Mouse (Mus musculus): ENCODE measurements at regions not wholly inside any gene's neighbourhood (a gene's known extent, or its start where the extent isn't known, plus 50 kb on each side); places are given as distances from the start of the nearest gene placed in this dataset.

DNA sequence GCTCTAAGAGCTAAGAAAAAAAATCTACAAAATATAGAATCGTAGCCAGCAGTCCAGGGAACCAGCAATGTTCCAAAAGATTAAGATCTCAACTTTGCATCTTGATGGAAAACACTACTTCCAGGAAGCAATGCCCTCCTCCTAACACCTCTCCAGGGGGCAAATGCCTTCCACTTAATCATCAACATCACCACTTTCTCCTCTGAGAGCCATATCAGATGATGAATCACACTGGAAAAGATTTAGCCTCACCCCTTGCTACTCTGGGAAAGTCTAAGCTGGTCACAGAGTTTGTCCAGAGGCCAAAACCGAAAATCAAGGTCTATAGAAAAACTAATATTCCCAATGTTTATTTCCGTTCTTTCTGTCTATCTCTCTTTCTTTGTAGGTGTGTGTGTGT lies 2695.6 kb upstream of the Gm7489 start:
- ATAC-seq, result peak; percentile 90
- DNase-seq (ENCODE audit: low read depth, low spot score), result peak; percentile 65
- no peak for TF ChIP-seq CTCF (IDR thresholded peaks at IDR 0.05)
- no peaks in the 10 kb centered on the region for H3K27me3 ChIP-seq
- in situ Hi-C loops (cut with MboI; ENCODE audit: low pct_unique_long_range_greater_than_20kb), result no loop called here
- ChIA-PET POLR2A (no interaction called here), CTCF (interaction anchor here (1.1 to 2.1 kb wide), 2 partner anchors 20 to 305 kb away, joined by 4 to 5 read pairs; no protein-coding TSS in a partner anchor)

DNA sequence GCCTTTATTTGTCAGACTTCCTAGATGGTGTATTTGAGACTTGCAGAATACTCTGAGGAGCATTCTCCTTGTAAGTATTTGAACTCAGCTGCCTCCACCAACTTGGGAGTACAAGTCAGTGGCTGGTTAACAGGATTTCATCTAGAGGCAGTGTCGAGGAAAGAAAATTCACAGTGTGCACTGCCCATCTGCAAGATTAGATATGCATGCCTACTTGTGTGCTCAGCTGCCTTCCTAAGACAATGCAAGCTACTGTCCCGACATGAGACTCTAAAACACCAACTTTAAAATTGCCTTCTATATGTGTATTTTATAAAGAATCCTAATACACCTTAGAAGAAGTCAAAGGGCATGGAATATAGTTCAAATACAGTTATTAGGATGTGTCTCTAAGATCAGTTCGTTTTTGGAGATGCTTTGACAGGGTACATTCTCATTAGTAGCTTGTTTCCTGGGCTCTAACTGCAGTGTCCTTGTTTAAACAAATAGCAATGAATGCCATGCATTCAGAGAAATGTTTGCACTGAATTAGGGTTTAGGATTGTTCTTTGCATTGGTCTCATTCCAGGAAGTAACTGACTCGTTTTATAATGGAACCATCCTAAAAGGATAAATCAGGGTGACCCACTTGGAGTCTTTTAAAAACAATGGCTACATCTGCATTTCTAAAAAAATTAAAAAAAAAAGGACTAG lies 2687.1 kb upstream of the Gm7489 start:
- DNase-seq (ENCODE audit: low read depth, low spot score) (peak; percentile 50), ATAC-seq (peak; percentile 97)
- CTCF ChIA-PET, result interaction anchor here (0.6 to 1.6 kb wide), 4 partner anchors 10 to 24 kb away, joined by 3 to 5 read pairs (median 4); no protein-coding TSS in a partner anchor
- no peaks in the 10 kb centered on the region for H3K27me3 ChIP-seq
- POLR2A ChIA-PET, result no interaction called here
- in situ Hi-C loops (cut with MboI; ENCODE audit: low pct_unique_long_range_greater_than_20kb), result no loop called here
- TF ChIP-seq CTCF (IDR thresholded peaks at IDR 0.05), result no peak

DNA sequence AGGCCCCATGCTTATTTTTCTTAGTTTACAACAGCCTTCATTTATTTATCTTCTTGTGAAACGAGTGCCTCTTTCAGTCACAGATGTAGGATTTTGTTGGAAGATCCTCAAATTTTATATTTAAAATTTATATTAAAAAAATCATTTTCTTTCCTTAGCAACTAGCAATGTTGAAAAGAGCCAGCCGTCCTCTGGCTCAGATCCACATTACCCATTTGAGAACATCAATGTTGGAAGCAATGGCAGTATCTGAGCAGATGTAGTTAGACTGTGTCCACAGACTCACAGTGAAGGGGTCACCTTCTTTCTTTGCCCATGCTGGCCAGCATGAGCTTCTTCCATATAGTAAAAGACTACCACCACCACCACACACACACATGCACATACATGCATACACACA lies 2681.4 kb upstream of the Gm7489 start:
- no peak for ATAC-seq
- ChIA-PET CTCF (no interaction called here), POLR2A (no interaction called here)
- no peaks in the 10 kb centered on the region for H3K27me3 ChIP-seq
- in situ Hi-C loops (cut with MboI; ENCODE audit: low pct_unique_long_range_greater_than_20kb), result no loop called here
- no peak for DNase-seq (ENCODE audit: low read depth, low spot score)
- TF ChIP-seq CTCF (IDR thresholded peaks at IDR 0.05), result no peak

DNA sequence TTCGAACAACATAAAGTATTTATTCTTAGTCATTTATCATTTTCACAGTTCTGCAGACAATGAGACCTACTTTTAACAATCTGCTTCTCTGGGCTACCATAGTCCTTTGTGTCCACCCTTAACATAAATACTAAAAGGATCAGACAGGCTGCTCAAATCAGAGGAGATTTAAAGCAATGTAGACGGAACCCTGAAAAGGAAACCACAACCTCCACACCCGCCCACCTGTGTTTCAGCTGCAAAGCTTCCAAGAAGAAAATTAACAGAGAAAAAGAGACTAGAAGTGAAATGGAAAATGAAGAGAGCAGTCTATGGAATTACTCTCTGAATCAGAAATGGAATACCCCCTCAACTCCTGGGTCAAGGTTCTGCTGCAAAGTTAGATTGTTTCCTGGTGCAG lies 2678.7 kb upstream of the Gm7489 start:
- DNase-seq (ENCODE audit: low read depth, low spot score) (no peak), ATAC-seq (no peak)
- POLR2A ChIA-PET, result interaction anchor here (1.2 kb wide), 1 partner anchor 418 kb away, joined by 4 read pairs; no protein-coding TSS in a partner anchor
- CTCF ChIA-PET, result interaction anchor here (1.3 to 1.9 kb wide), 3 partner anchors 9 to 26 kb away, joined by 3 to 5 read pairs (median 3); no protein-coding TSS in a partner anchor
- in situ Hi-C loops (cut with MboI; ENCODE audit: low pct_unique_long_range_greater_than_20kb), result no loop called here
- no peaks in the 10 kb centered on the region for H3K27me3 ChIP-seq
- TF ChIP-seq CTCF (IDR thresholded peaks at IDR 0.05), result no peak

DNA sequence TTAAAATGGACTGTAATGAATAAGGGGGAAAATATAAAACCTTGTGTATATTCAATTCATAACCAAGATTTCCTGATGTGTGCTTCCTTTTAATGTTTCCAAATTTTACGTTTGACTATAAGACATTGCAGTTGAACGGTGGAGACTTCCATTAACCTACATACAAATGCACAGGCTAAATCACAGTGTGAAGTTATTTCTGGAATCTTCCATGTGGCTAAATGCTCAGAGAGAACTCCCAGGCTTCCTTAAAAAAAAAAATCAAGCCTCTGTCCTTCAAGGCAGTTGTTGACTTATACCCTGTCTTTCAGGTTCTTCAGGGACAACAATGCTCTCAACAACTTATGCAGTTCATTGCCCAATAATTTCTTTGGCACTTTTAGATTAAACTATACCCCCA lies 2677.9 kb upstream of the Gm7489 start:
- ATAC-seq (no peak), DNase-seq (ENCODE audit: low read depth, low spot score) (no peak)
- no peak for TF ChIP-seq CTCF (IDR thresholded peaks at IDR 0.05)
- in situ Hi-C loops (cut with MboI; ENCODE audit: low pct_unique_long_range_greater_than_20kb), result no loop called here
- H3K27me3 ChIP-seq, result no peaks in the 10 kb centered on the region
- CTCF ChIA-PET, result interaction anchor here (1.0 to 1.9 kb wide), 4 partner anchors 8 to 26 kb away, joined by 3 to 5 read pairs (median 3); no protein-coding TSS in a partner anchor
- POLR2A ChIA-PET, result interaction anchor here (1.2 kb wide), 1 partner anchor 417 kb away, joined by 4 read pairs; no protein-coding TSS in a partner anchor

DNA sequence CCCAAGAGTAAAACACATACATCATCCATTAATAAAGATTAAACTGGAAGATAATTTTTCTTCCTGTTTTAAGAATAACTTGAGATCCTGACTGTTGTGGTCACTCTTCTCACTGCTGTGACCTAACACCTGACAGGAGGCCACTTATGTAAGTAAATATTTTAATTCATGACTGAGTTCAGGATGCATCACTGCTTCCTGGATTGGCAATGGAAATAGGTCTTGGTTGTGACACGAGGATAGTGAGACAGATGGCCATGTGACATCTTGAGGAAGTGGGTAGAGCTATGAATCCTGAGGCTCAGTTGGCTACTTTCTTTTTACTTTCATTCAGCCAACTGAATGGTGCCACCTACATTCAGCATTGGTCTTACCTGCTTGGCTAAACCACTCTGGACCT lies 2649.8 kb upstream of the Gm7489 start:
- no peaks in the 10 kb centered on the region for H3K27me3 ChIP-seq
- no peak for TF ChIP-seq CTCF (IDR thresholded peaks at IDR 0.05)
- in situ Hi-C loops (cut with MboI; ENCODE audit: low pct_unique_long_range_greater_than_20kb), result no loop called here
- DNase-seq (ENCODE audit: low read depth, low spot score), result no peak
- CTCF ChIA-PET, result no interaction called here
- POLR2A ChIA-PET, result no interaction called here
- ATAC-seq, result no peak

DNA sequence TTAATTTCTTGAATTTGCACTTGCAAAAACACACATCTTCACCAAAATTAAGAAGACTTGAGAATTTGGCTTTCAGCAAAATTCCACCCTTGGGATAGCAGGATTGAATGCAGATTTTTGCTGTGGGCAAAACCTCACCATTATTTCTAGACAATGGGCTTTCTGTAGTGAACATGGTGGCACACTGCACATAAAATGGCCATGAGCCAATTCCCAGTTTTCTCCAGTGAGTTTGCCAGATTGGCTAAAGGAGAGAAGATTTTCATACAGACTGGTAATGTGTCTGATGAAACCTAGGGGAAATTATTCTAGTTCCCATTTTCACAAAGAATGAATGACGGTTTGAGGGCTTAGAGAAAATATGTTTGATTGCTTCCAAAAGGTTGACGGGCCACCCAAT lies 2640.1 kb upstream of the Gm7489 start:
- no peaks in the 10 kb centered on the region for H3K27me3 ChIP-seq
- no peak for TF ChIP-seq CTCF (IDR thresholded peaks at IDR 0.05)
- CTCF ChIA-PET, result no interaction called here
- POLR2A ChIA-PET, result no interaction called here
- ATAC-seq (no peak), DNase-seq (ENCODE audit: low read depth, low spot score) (no peak)
- in situ Hi-C loops (cut with MboI; ENCODE audit: low pct_unique_long_range_greater_than_20kb), result no loop called here

DNA sequence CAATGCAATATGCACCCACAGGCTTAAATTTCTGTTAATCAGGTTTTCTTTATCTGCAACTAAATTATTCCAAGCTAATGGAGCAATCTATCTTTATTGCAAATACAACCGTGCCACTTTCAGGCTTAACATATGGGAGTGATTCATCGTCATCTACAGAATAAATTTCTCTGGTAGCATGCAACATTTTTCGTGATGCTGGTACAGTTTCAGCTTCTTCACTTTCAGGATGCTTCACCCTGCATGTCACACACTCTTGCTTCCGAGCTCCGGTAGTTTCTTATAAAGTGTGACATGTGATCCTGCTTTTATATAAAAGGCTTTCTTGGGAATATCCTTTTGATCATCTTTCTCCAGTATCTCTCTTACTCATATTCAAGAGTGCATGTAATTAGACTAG lies 2637.4 kb upstream of the Gm7489 start:
- in situ Hi-C loops (cut with MboI; ENCODE audit: low pct_unique_long_range_greater_than_20kb), result no loop called here
- POLR2A ChIA-PET, result no interaction called here
- no peak for DNase-seq (ENCODE audit: low read depth, low spot score)
- CTCF ChIA-PET, result no interaction called here
- H3K27me3 ChIP-seq, result no peaks in the 10 kb centered on the region
- no peak for TF ChIP-seq CTCF (IDR thresholded peaks at IDR 0.05)
- ATAC-seq, result no peak

DNA sequence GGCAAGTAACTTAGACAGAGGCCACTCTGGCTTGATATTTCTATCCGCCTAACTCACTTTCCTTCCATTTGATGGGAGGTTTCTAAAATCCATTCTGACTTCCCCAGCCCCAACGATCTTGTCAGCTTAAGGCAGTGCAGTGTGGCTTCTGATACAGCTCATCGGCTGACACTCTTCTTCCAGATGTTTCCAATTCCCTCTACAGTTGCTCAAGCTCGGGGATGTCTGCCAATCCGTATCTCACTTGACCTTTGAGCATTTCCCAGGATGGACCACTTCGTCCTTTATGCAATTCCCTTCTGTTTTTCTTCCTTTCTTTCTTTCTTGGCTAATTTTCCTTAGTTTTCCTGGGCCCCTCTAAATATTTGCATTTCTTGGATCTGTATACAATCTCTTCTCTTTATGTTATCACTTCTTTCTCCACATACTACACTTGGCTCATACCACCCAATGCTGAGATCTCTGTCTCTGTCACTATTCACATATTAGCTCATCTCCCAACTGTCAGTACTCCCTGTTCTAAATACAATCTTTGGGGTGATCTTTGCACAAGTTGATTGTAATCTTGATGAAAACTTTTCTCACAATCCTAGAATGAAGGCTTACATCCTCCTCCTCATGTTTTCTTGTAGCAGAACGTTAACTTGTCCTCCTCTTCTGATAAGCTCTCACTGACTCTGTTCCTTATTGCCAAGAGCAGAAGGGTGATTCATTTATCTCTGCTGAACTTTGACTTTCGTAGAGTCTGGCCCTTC lies 2636.5 kb upstream of the Gm7489 start:
- TF ChIP-seq CTCF (IDR thresholded peaks at IDR 0.05), result no peak
- H3K27me3 ChIP-seq, result no peaks in the 10 kb centered on the region
- ChIA-PET POLR2A (no interaction called here), CTCF (no interaction called here)
- ATAC-seq, result no peak
- no peak for DNase-seq (ENCODE audit: low read depth, low spot score)
- in situ Hi-C loops (cut with MboI; ENCODE audit: low pct_unique_long_range_greater_than_20kb), result no loop called here

DNA sequence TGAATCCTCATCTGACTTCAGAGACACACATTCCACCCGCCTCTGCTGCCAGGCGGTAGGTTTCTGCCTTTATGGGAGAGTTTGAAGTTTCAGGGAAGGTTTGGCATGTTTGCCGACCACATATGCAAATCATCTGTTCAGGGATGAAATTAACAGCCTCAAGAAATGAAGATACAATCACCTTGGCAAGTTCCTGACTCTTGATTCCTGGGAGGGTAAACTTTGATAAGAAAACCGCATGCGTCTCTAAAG lies 2636.0 kb upstream of the Gm7489 start:
- no peak for TF ChIP-seq CTCF (IDR thresholded peaks at IDR 0.05)
- no peak for ATAC-seq
- in situ Hi-C loops (cut with MboI; ENCODE audit: low pct_unique_long_range_greater_than_20kb), result no loop called here
- ChIA-PET POLR2A (no interaction called here), CTCF (no interaction called here)
- no peak for DNase-seq (ENCODE audit: low read depth, low spot score)
- no peaks in the 10 kb centered on the region for H3K27me3 ChIP-seq

DNA sequence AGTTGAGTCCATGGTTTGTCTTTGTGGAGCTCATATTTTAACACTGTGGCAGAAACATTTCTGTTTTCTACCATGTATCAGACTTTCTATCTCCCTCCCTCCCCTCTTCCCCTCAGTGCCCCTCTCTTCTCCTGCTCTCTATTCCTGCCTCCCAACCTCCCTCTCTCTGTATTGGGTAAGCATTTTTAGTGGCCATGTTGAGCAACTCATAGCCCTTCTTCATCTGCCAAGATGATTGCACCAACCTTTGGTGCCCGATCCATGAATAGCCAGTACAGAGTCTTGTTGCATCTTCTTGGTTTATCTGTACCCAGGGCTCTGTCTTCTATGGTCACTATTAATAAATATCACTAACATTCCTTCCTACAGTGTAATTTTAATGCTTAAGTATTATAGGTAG lies 2630.6 kb upstream of the Gm7489 start:
- H3K27me3 ChIP-seq, result no peaks in the 10 kb centered on the region
- ChIA-PET CTCF (interaction anchor here (0.6 kb wide), 1 partner anchor 26 kb away, joined by 3 read pairs; no protein-coding TSS in a partner anchor), POLR2A (no interaction called here)
- DNase-seq (ENCODE audit: low read depth, low spot score) (no peak), ATAC-seq (no peak)
- TF ChIP-seq CTCF (IDR thresholded peaks at IDR 0.05), result no peak
- in situ Hi-C loops (cut with MboI; ENCODE audit: low pct_unique_long_range_greater_than_20kb), result loop anchor here (10.0 kb wide), 2 partner anchors 341 to 641 kb away; no protein-coding TSS in a partner anchor

All from Patski (cell line).